Mouse (Mus musculus): ENCODE measurements around the gene Pigf. TPM values are rescaled to one million over a fixed set of nuclear protein-coding genes. Genes with fewer than 3 reads are reported as not detected.

The Pigf gene
- polyA plus RNA-seq, 1 experiment from 2014 or later = 25.3 TPM

- Histone ChIP-seq H3K27me3 (replicated peaks; ENCODE audit: control insufficient read depth, insufficient read depth, low read length) (no peaks in the 10 kb centered on the region), H3K4me1 (ENCODE audit: control insufficient read depth, insufficient read depth, low read length) (no peaks in the 10 kb centered on the region; the same call in 1 of the 2 replicates), H3K9me3 (ENCODE audit: control insufficient read depth, low read length) (no peaks in the 10 kb centered on the region), H3K27ac (replicated peaks; ENCODE audit: low read depth, low read length) (no peak overlapping the region), H3K36me3 (ENCODE audit: control insufficient read depth, insufficient read depth, low read length) (peaks cover 32% of the 10 kb centered on the region), H3K4me3 (ENCODE audit: low read depth, low read length) (no peak overlapping the region), H3K4me2 (ENCODE audit: low read depth, low read length) (no peak overlapping the region), H3K9ac (ENCODE audit: low read depth, low read length) (no peak overlapping the region)
- DNase-seq (ENCODE audit: low spot score) (no peak), ATAC-seq (ENCODE audit: low read depth) (no peak)
- WGBS = 93% methylated on average over 2 of the region's 2 CpGs
Measured at GRCm38 (mm10) chr17:86981701-86982100, 43.5 kb downstream of the Pigf start.

GRCm38 (mm10) chr17:86981205-86981604 lies 44.0 kb downstream of the Pigf start:
- H3K4me1 ChIP-seq (ENCODE audit: control insufficient read depth, insufficient read depth, low read length) = no peaks in the 10 kb centered on the region; the same call in 1 of the 2 replicates
- no peak overlapping the region for H3K4me2 ChIP-seq (ENCODE audit: low read depth, low read length)
- H3K9me3 ChIP-seq (ENCODE audit: control insufficient read depth, low read length) = no peaks in the 10 kb centered on the region
- no peak overlapping the region for H3K9ac ChIP-seq (ENCODE audit: low read depth, low read length)
- H3K36me3 ChIP-seq (ENCODE audit: control insufficient read depth, insufficient read depth, low read length) = peaks cover 36% of the 10 kb centered on the region
- no peak overlapping the region for H3K4me3 ChIP-seq (ENCODE audit: low read depth, low read length)
- ATAC-seq (ENCODE audit: low read depth) = no peak
- WGBS = 100% methylated on average over 1 of the region's 1 CpGs
- no peak for DNase-seq (ENCODE audit: low spot score)
- H3K27me3 ChIP-seq (replicated peaks; ENCODE audit: control insufficient read depth, insufficient read depth, low read length) = no peaks in the 10 kb centered on the region
- H3K27ac ChIP-seq (replicated peaks; ENCODE audit: low read depth, low read length) = no peak overlapping the region

- WGBS = 91% methylated on average over 6 of the region's 6 CpGs
- H3K36me3 ChIP-seq (ENCODE audit: control insufficient read depth, insufficient read depth, low read length) = peaks cover 47% of the 10 kb centered on the region
- no peak for ATAC-seq (ENCODE audit: low read depth)
Measured at GRCm38 (mm10) chr17:86978496-86978895, 46.7 kb downstream of the Pigf start.

GRCm38 (mm10) chr17:86976387-86976786 lies 48.8 kb downstream of the Pigf start:
- H3K4me3 ChIP-seq (ENCODE audit: low read depth, low read length) = no peak overlapping the region
- H3K9me3 ChIP-seq (ENCODE audit: control insufficient read depth, low read length) = no peaks in the 10 kb centered on the region
- H3K4me2 ChIP-seq (ENCODE audit: low read depth, low read length) = no peak overlapping the region
- ATAC-seq (ENCODE audit: low read depth) (no peak), DNase-seq (ENCODE audit: low spot score) (no peak)
- no peaks in the 10 kb centered on the region for H3K4me1 ChIP-seq (ENCODE audit: control insufficient read depth, insufficient read depth, low read length)
- H3K36me3 ChIP-seq (ENCODE audit: control insufficient read depth, insufficient read depth, low read length) = peaks cover 34% of the 10 kb centered on the region
- 71% methylated on average over 10 of the region's 10 CpGs for WGBS
- H3K27me3 ChIP-seq (replicated peaks; ENCODE audit: control insufficient read depth, insufficient read depth, low read length) = no peaks in the 10 kb centered on the region
- no peak overlapping the region for H3K27ac ChIP-seq (replicated peaks; ENCODE audit: low read depth, low read length)
- H3K9ac ChIP-seq (ENCODE audit: low read depth, low read length) = no peak overlapping the region

More at GRCm38 (mm10) chr17:86978496-86978895, 46.7 kb downstream of the Pigf start:
- Histone ChIP-seq H3K4me1 (ENCODE audit: control insufficient read depth, insufficient read depth, low read length) (no peaks in the 10 kb centered on the region), H3K9ac (ENCODE audit: low read depth, low read length) (no peak overlapping the region), H3K9me3 (ENCODE audit: control insufficient read depth, low read length) (no peaks in the 10 kb centered on the region), H3K4me2 (ENCODE audit: low read depth, low read length) (no peak overlapping the region), H3K27me3 (replicated peaks; ENCODE audit: control insufficient read depth, insufficient read depth, low read length) (no peaks in the 10 kb centered on the region), H3K4me3 (ENCODE audit: low read depth, low read length) (no peak overlapping the region), H3K27ac (replicated peaks; ENCODE audit: low read depth, low read length) (no peak overlapping the region)
- DNase-seq (ENCODE audit: low spot score) = no peak

- no peaks in the 10 kb centered on the region for H3K9me3 ChIP-seq (ENCODE audit: control insufficient read depth, low read length)
- 96% methylated on average over 2 of the region's 2 CpGs for WGBS
- no peak overlapping the region for H3K27ac ChIP-seq (replicated peaks; ENCODE audit: low read depth, low read length)
- H3K4me2 ChIP-seq (ENCODE audit: low read depth, low read length) = no peak overlapping the region
- peaks cover 32% of the 10 kb centered on the region for H3K36me3 ChIP-seq (ENCODE audit: control insufficient read depth, insufficient read depth, low read length)
- no peak overlapping the region for H3K4me3 ChIP-seq (ENCODE audit: low read depth, low read length)
- peaks cover 4% of the 10 kb centered on the region; the same call in 1 of the 2 replicates for H3K4me1 ChIP-seq (ENCODE audit: control insufficient read depth, insufficient read depth, low read length)
- ATAC-seq (ENCODE audit: low read depth) = no peak
- no peaks in the 10 kb centered on the region for H3K27me3 ChIP-seq (replicated peaks; ENCODE audit: control insufficient read depth, insufficient read depth, low read length)
- no peak for DNase-seq (ENCODE audit: low spot score)
- no peak overlapping the region for H3K9ac ChIP-seq (ENCODE audit: low read depth, low read length)
Measured at GRCm38 (mm10) chr17:86973097-86973496, 52.1 kb downstream of the Pigf start.

GRCm38 (mm10) chr17:86971860-86972259 lies 53.3 kb downstream of the Pigf start:
- Histone ChIP-seq H3K36me3 (ENCODE audit: control insufficient read depth, insufficient read depth, low read length) (peaks cover 32% of the 10 kb centered on the region), H3K9ac (ENCODE audit: low read depth, low read length) (no peak overlapping the region)
- WGBS = 80% methylated on average over 7 of the region's 7 CpGs

GRCm38 (mm10) chr17:86971036-86971435 lies 54.2 kb downstream of the Pigf start:
- no peak overlapping the region for H3K4me2 ChIP-seq (ENCODE audit: low read depth, low read length)
- no peak overlapping the region for H3K9ac ChIP-seq (ENCODE audit: low read depth, low read length)
- H3K4me1 ChIP-seq (ENCODE audit: control insufficient read depth, insufficient read depth, low read length) = peaks cover 13% of the 10 kb centered on the region
- ATAC-seq (ENCODE audit: low read depth) (no peak), DNase-seq (ENCODE audit: low spot score) (no peak)
- no peaks in the 10 kb centered on the region for H3K9me3 ChIP-seq (ENCODE audit: control insufficient read depth, low read length)
- H3K27me3 ChIP-seq (replicated peaks; ENCODE audit: control insufficient read depth, insufficient read depth, low read length) = no peaks in the 10 kb centered on the region
- no peak overlapping the region for H3K4me3 ChIP-seq (ENCODE audit: low read depth, low read length)
- no peak overlapping the region for H3K27ac ChIP-seq (replicated peaks; ENCODE audit: low read depth, low read length)
- WGBS = 84% methylated on average over 5 of the region's 5 CpGs
- H3K36me3 ChIP-seq (ENCODE audit: control insufficient read depth, insufficient read depth, low read length) = peaks cover 26% of the 10 kb centered on the region

More at GRCm38 (mm10) chr17:86971860-86972259, 53.3 kb downstream of the Pigf start:
- Histone ChIP-seq H3K4me3 (ENCODE audit: low read depth, low read length) (no peak overlapping the region), H3K9me3 (ENCODE audit: control insufficient read depth, low read length) (no peaks in the 10 kb centered on the region), H3K27me3 (replicated peaks; ENCODE audit: control insufficient read depth, insufficient read depth, low read length) (no peaks in the 10 kb centered on the region), H3K4me1 (ENCODE audit: control insufficient read depth, insufficient read depth, low read length) (peaks cover 13% of the 10 kb centered on the region), H3K27ac (replicated peaks; ENCODE audit: low read depth, low read length) (no peak overlapping the region), H3K4me2 (ENCODE audit: low read depth, low read length) (no peak overlapping the region)
- DNase-seq (ENCODE audit: low spot score) (no peak), ATAC-seq (ENCODE audit: low read depth) (no peak)

GRCm38 (mm10) chr17:86970026-86970750 lies 55.0 kb downstream of the Pigf start:
- DNase-seq (ENCODE audit: low spot score) (no peak), ATAC-seq (ENCODE audit: low read depth) (no peak)
- no peak overlapping the region for H3K4me2 ChIP-seq (ENCODE audit: low read depth, low read length)
- H3K9ac ChIP-seq (ENCODE audit: low read depth, low read length) = no peak overlapping the region
- H3K4me1 ChIP-seq (ENCODE audit: control insufficient read depth, insufficient read depth, low read length) = peaks cover 19% of the 10 kb centered on the region
- WGBS = 93% methylated on average over 13 of the region's 15 CpGs
- no peaks in the 10 kb centered on the region for H3K9me3 ChIP-seq (ENCODE audit: control insufficient read depth, low read length)
- no peak overlapping the region for H3K4me3 ChIP-seq (ENCODE audit: low read depth, low read length)
- H3K27me3 ChIP-seq (replicated peaks; ENCODE audit: control insufficient read depth, insufficient read depth, low read length) = no peaks in the 10 kb centered on the region
- H3K36me3 ChIP-seq (ENCODE audit: control insufficient read depth, insufficient read depth, low read length) = peaks cover 17% of the 10 kb centered on the region
- no peak overlapping the region for H3K27ac ChIP-seq (replicated peaks; ENCODE audit: low read depth, low read length)

- ATAC-seq (ENCODE audit: low read depth) (no peak), DNase-seq (ENCODE audit: low spot score) (no peak)
- Histone ChIP-seq H3K4me2 (ENCODE audit: low read depth, low read length) (no peak overlapping the region), H3K9me3 (ENCODE audit: control insufficient read depth, low read length) (no peaks in the 10 kb centered on the region), H3K27ac (replicated peaks; ENCODE audit: low read depth, low read length) (no peak overlapping the region), H3K4me3 (ENCODE audit: low read depth, low read length) (no peak overlapping the region), H3K9ac (ENCODE audit: low read depth, low read length) (no peak overlapping the region), H3K27me3 (replicated peaks; ENCODE audit: control insufficient read depth, insufficient read depth, low read length) (no peaks in the 10 kb centered on the region), H3K36me3 (ENCODE audit: control insufficient read depth, insufficient read depth, low read length) (peaks cover 12% of the 10 kb centered on the region), H3K4me1 (ENCODE audit: control insufficient read depth, insufficient read depth, low read length) (peaks cover 25% of the 10 kb centered on the region)
- WGBS = 50% methylated on average over 5 of the region's 5 CpGs
Measured at GRCm38 (mm10) chr17:86969582-86969981, 55.6 kb downstream of the Pigf start.
